Mouse (Mus musculus): Measurements from ENCODE around the gene Lmbrd1. TPM values are rescaled to one million over a fixed set of nuclear protein-coding genes. Genes with fewer than 3 reads are reported as not detected.
"Not testable (repeated sequence)": the region's sequence is repeated elsewhere in the genome, so short reads cannot be mapped to it uniquely, and the experiment has no call there.

The Lmbrd1 gene
- total RNA-seq, 1 experiment from 2014 or later, result 54.6 TPM

- no peak for ATAC-seq (replicated peaks; ENCODE audit: insufficient number of reproducible peaks, low FRiP score, low TSS enrichment, poor library complexity, severe bottlenecking)
Measured at GRCm38 (mm10) chr1:24703821-24704220, 25.4 kb downstream of the Lmbrd1 start.

GRCm38 (mm10) chr1:24716301-24716700, 37.9 kb downstream of the Lmbrd1 start:
- ATAC-seq (replicated peaks; ENCODE audit: insufficient number of reproducible peaks, low FRiP score, low TSS enrichment, poor library complexity, severe bottlenecking), result no peak

- ATAC-seq (replicated peaks; ENCODE audit: insufficient number of reproducible peaks, low FRiP score, low TSS enrichment, poor library complexity, severe bottlenecking), result no peak
Measured at GRCm38 (mm10) chr1:24719621-24720020, 41.2 kb downstream of the Lmbrd1 start.

GRCm38 (mm10) chr1:24720209-24720608, 41.8 kb downstream of the Lmbrd1 start:
- no peak for ATAC-seq (replicated peaks; ENCODE audit: insufficient number of reproducible peaks, low FRiP score, low TSS enrichment, poor library complexity, severe bottlenecking)

- no peak for ATAC-seq (replicated peaks; ENCODE audit: insufficient number of reproducible peaks, low FRiP score, low TSS enrichment, poor library complexity, severe bottlenecking)
Measured at GRCm38 (mm10) chr1:24729784-24730183, 51.4 kb downstream of the Lmbrd1 start.

GRCm38 (mm10) chr1:24732286-24732685, 53.9 kb downstream of the Lmbrd1 start:
- no peak for ATAC-seq (replicated peaks; ENCODE audit: insufficient number of reproducible peaks, low FRiP score, low TSS enrichment, poor library complexity, severe bottlenecking)

- ATAC-seq (replicated peaks; ENCODE audit: insufficient number of reproducible peaks, low FRiP score, low TSS enrichment, poor library complexity, severe bottlenecking), result no peak
Measured at GRCm38 (mm10) chr1:24734866-24735265, 56.4 kb downstream of the Lmbrd1 start.

GRCm38 (mm10) chr1:24740903-24741302, 62.5 kb downstream of the Lmbrd1 start:
- ATAC-seq (replicated peaks; ENCODE audit: insufficient number of reproducible peaks, low FRiP score, low TSS enrichment, poor library complexity, severe bottlenecking), result no peak

GRCm38 (mm10) chr1:24741552-24741951, 63.1 kb downstream of the Lmbrd1 start:
- ATAC-seq (replicated peaks; ENCODE audit: insufficient number of reproducible peaks, low FRiP score, low TSS enrichment, poor library complexity, severe bottlenecking), result no peak

GRCm38 (mm10) chr1:24743191-24743924, 64.9 kb downstream of the Lmbrd1 start:
- no peak for ATAC-seq (replicated peaks; ENCODE audit: insufficient number of reproducible peaks, low FRiP score, low TSS enrichment, poor library complexity, severe bottlenecking)

GRCm38 (mm10) chr1:24752715-24753114, 74.3 kb downstream of the Lmbrd1 start:
- no peak for ATAC-seq (replicated peaks; ENCODE audit: insufficient number of reproducible peaks, low FRiP score, low TSS enrichment, poor library complexity, severe bottlenecking)

GRCm38 (mm10) chr1:24758516-24758915, 80.1 kb downstream of the Lmbrd1 start:
- ATAC-seq (replicated peaks; ENCODE audit: insufficient number of reproducible peaks, low FRiP score, low TSS enrichment, poor library complexity, severe bottlenecking), result no peak

GRCm38 (mm10) chr1:24766466-24766865, 88.0 kb downstream of the Lmbrd1 start:
- ATAC-seq (replicated peaks; ENCODE audit: insufficient number of reproducible peaks, low FRiP score, low TSS enrichment, poor library complexity, severe bottlenecking), result no peak

- ATAC-seq (replicated peaks; ENCODE audit: insufficient number of reproducible peaks, low FRiP score, low TSS enrichment, poor library complexity, severe bottlenecking), result not testable (repeated sequence)
Measured at GRCm38 (mm10) chr1:24767197-24767596, 88.8 kb downstream of the Lmbrd1 start.

GRCm38 (mm10) chr1:24773642-24774041, 95.2 kb downstream of the Lmbrd1 start:
- no peak for ATAC-seq (replicated peaks; ENCODE audit: insufficient number of reproducible peaks, low FRiP score, low TSS enrichment, poor library complexity, severe bottlenecking)

- no peak for ATAC-seq (replicated peaks; ENCODE audit: insufficient number of reproducible peaks, low FRiP score, low TSS enrichment, poor library complexity, severe bottlenecking)
Measured at GRCm38 (mm10) chr1:24776576-24776975, 98.1 kb downstream of the Lmbrd1 start.

- no peak for ATAC-seq (replicated peaks; ENCODE audit: insufficient number of reproducible peaks, low FRiP score, low TSS enrichment, poor library complexity, severe bottlenecking)
Measured at GRCm38 (mm10) chr1:24793168-24793567, 114.7 kb downstream of the Lmbrd1 start.

GRCm38 (mm10) chr1:24807971-24808370, 129.5 kb downstream of the Lmbrd1 start:
- not testable (repeated sequence) for ATAC-seq (replicated peaks; ENCODE audit: insufficient number of reproducible peaks, low FRiP score, low TSS enrichment, poor library complexity, severe bottlenecking)
